Comparison of ENCODE assay signal across 9 mouse cellular contexts in the genomic region with DNA sequence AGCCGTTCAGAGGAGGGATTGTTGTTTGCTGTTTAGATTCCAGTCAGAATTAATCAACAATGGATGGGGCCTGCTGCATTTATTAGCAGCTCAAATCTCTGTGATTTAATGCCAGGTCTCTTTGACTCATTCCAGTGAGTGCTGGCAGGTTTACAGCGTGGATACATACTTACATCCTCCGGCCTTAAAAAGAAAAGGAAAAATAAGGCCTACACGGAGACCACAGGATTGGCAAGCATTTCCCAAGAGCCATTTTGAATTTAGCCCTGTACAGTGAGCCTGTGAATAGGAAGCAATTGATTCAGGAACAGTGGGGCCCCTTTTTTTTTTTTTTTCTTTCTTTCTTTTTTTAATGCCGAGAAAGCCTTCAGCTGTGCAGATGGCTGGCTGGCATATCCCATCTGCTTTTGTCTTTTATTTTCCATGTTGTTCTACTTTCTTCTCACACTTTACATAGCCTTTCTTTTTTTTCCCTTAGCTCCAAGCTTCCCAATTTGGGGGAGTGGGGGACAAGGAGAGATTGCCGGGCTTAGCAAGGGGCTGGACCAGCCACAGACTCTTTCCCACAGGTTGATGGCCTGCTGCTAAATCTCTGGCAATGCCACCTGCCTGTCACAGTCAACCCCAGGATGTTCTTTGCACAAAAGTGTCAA.
DNase-seq lines count a peak whose midpoint lies in the region; ATAC-seq lines count a peak whose summit lies in the region.
"Had no signal": no experiment of that assay in that cellular context is flagged by ENCODE, and none has a peak within 500 bp of the region (broad histone marks: within the 10 kb centered on the region; RNA-seq: fewer than 3 reads in every experiment).

No protein-coding gene starts in this region.

- no peaks in the 10 kb centered on the region for H3K9me3 ChIP-seq in lung, embryonic 16.5 days (ENCODE audit: control insufficient read depth, low read length)
- H3K9me3 ChIP-seq in embryonic facial prominence, embryonic 14.5 days (ENCODE audit: control insufficient read depth, low read length), result no peaks in the 10 kb centered on the region
- no peaks in the 10 kb centered on the region for H3K9me3 ChIP-seq in liver, embryonic 12.5 days (replicated peaks)

- H3K9ac ChIP-seq in lung, embryonic 16.5 days (ENCODE audit: low read length), result no peak overlapping the region
- H3K9ac ChIP-seq in embryonic facial prominence, embryonic 14.5 days (ENCODE audit: low read depth, low read length), result no peak overlapping the region
- no peak overlapping the region for H3K9ac ChIP-seq in liver, embryonic 12.5 days
- H3K9ac ChIP-seq: liver, embryonic 14.5 days had no signal

- DNase-seq in lung, adult 18-20 months, result no peak
- DNase-seq in embryonic facial prominence, embryonic 14.5 days (ENCODE audit: low spot score), result peak; percentile 89
- DNase-seq in layer of hippocampus, adult 9-10 months (ENCODE audit: low spot score), result peak; percentile 40
- peak; percentile 24 for DNase-seq in right cerebral cortex, postnatal 25 days
- no peak for DNase-seq in retina, postnatal 1 day
- DNase-seq in spleen, postnatal 4 days (ENCODE audit: low spot score in 2 of 2), result no peak

- no peaks in the 10 kb centered on the region for H3K27me3 ChIP-seq in lung, embryonic 16.5 days (ENCODE audit: control insufficient read depth, insufficient read depth, low read depth, low read length)
- no peaks in the 10 kb centered on the region for H3K27me3 ChIP-seq in embryonic facial prominence, embryonic 14.5 days (replicated peaks; ENCODE audit: control insufficient read depth, insufficient read depth, low read length)
- no peaks in the 10 kb centered on the region for H3K27me3 ChIP-seq in liver, embryonic 12.5 days (replicated peaks)

- no peak overlapping the region for H3K4me2 ChIP-seq in lung, embryonic 16.5 days (ENCODE audit: low read depth, low read length)
- H3K4me2 ChIP-seq in embryonic facial prominence, embryonic 14.5 days (ENCODE audit: low read depth, low read length), result no peak overlapping the region
- no peak overlapping the region for H3K4me2 ChIP-seq in liver, embryonic 12.5 days

- no peaks in the 10 kb centered on the region for H3K36me3 ChIP-seq in lung, embryonic 16.5 days (ENCODE audit: control insufficient read depth, insufficient read depth, low read length)
- no peaks in the 10 kb centered on the region for H3K36me3 ChIP-seq in embryonic facial prominence, embryonic 14.5 days (ENCODE audit: control insufficient read depth, insufficient read depth, low read length)
- no peaks in the 10 kb centered on the region for H3K36me3 ChIP-seq in liver, embryonic 12.5 days

- WGBS in lung, embryonic 16.5 days, result 58% methylated on average over 6 of the region's 6 CpGs
- 41% methylated on average over 6 of the region's 6 CpGs for WGBS in embryonic facial prominence, embryonic 14.5 days
- 70% methylated on average over 6 of the region's 6 CpGs for WGBS in liver, embryonic 12.5 days (ENCODE audit: insufficient replicate concordance)

- ATAC-seq in lung, embryonic 16.5 days (ENCODE audit: low read depth), result peak; percentile 26; the same call in 1 of the 2 replicates
- ATAC-seq in embryonic facial prominence, embryonic 14.5 days (ENCODE audit: low read depth), result 0 out of 2 replicates have a peak, but pooled peaks have one; percentile 37
- no peak for ATAC-seq in liver, embryonic 12.5 days

- no peaks in the 10 kb centered on the region for H3K4me1 ChIP-seq in lung, embryonic 16.5 days (replicated peaks; ENCODE audit: control insufficient read depth, insufficient read depth, low read length)
- H3K4me1 ChIP-seq in embryonic facial prominence, embryonic 14.5 days (ENCODE audit: control insufficient read depth, insufficient read depth, low read length), result no peaks in the 10 kb centered on the region
- no peaks in the 10 kb centered on the region for H3K4me1 ChIP-seq in liver, embryonic 12.5 days

- no peak overlapping the region for H3K27ac ChIP-seq in lung, embryonic 16.5 days (ENCODE audit: low read length)
- no peak overlapping the region for H3K27ac ChIP-seq in embryonic facial prominence, embryonic 14.5 days (replicated peaks; ENCODE audit: low read depth, low read length)
- H3K27ac ChIP-seq in liver, embryonic 12.5 days, result no peak overlapping the region
- H3K27ac ChIP-seq: liver, embryonic 14.5 days had no signal

- no peak overlapping the region for H3K4me3 ChIP-seq in lung, embryonic 16.5 days (ENCODE audit: low read length)
- no peak overlapping the region for H3K4me3 ChIP-seq in embryonic facial prominence, embryonic 14.5 days (ENCODE audit: low read depth, low read length)
- no peak overlapping the region for H3K4me3 ChIP-seq in liver, embryonic 12.5 days

Comparison
In these comparisons a context has a peak if more than half of its experiments do, and no peak if none do; other contexts are left out.
1. DNase-seq: peak in embryonic facial prominence, embryonic 14.5 days (single experiment), layer of hippocampus, adult 9-10 months (single experiment) and right cerebral cortex, postnatal 25 days (single experiment); none in lung, adult 18-20 months (0 of 2), retina, postnatal 1 day (single experiment) and spleen, postnatal 4 days (0 of 2).